Mouse (Mus musculus): Measurements from ENCODE around the gene Arhgef39. TPM values are rescaled to one million over a fixed set of nuclear protein-coding genes. Genes with fewer than 3 reads are reported as not detected.

Arhgef39 gene
- polyA plus RNA-seq, 1 experiment, result 39.2 TPM

- Histone ChIP-seq H3K4me1 (ENCODE audit: control insufficient read depth, insufficient read depth, low read length) (0 out of 2 replicates have a peak, but pooled peaks cover 2% of the 10 kb centered on the region), H3K4me3 (ENCODE audit: insufficient read depth, low read length) (no peak overlapping the region), H3K27ac (ENCODE audit: insufficient read depth, low read depth, low read length) (no peak overlapping the region)
- TF ChIP-seq CTCF (IDR thresholded peaks at IDR 0.05; ENCODE audit: low read depth, low read length), result no peak
- TF ChIP-seq POLR2A (IDR thresholded peaks at IDR 0.05; ENCODE audit: borderline replicate concordance, low read depth, low read length), result no peak
These were observed 29.0 kb upstream of the Arhgef39 start for GRCm38 (mm10) chr4:43528487-43528886.

DNA sequence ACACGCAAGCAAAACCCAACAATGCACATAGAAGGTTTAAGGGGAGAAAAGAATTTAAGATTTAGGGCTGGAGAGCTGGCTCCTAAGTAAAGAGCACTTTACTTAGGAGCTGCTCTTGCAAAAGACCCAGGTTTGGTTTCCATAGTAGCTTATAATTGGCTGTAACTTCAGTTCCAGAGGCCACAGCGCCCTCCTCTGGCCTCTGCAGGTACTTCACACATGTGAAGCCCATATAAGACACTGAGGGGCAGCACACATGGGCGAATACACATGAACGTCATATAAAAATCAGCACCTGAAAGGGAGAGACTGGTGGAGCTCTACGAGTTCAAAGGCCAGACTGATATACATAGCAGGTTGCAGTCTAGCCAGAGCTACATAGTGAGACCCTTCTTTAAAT lies 28.4 kb upstream of the Arhgef39 start:
- TF ChIP-seq CTCF (IDR thresholded peaks at IDR 0.05; ENCODE audit: low read depth, low read length), result peak; percentile 38; the same call in 1 of the 2 replicates
- TF ChIP-seq POLR2A (IDR thresholded peaks at IDR 0.05; ENCODE audit: borderline replicate concordance, low read depth, low read length), result no peak
- 0 out of 2 replicates have a peak, but pooled peaks cover 2% of the 10 kb centered on the region for H3K4me1 ChIP-seq (ENCODE audit: control insufficient read depth, insufficient read depth, low read length)
- no peak overlapping the region for H3K4me3 ChIP-seq (ENCODE audit: insufficient read depth, low read length)
- no peak overlapping the region for H3K27ac ChIP-seq (ENCODE audit: insufficient read depth, low read depth, low read length)

GRCm38 (mm10) chr4:43519956-43520355 lies 20.5 kb upstream of the Arhgef39 start:
- Histone ChIP-seq H3K4me3 (ENCODE audit: insufficient read depth, low read length) (no peak overlapping the region), H3K4me1 (ENCODE audit: control insufficient read depth, insufficient read depth, low read length) (0 out of 2 replicates have a peak, but pooled peaks cover 2% of the 10 kb centered on the region), H3K27ac (ENCODE audit: insufficient read depth, low read depth, low read length) (no peak overlapping the region)
- TF ChIP-seq POLR2A (IDR thresholded peaks at IDR 0.05; ENCODE audit: borderline replicate concordance, low read depth, low read length) (no peak), CTCF (IDR thresholded peaks at IDR 0.05; ENCODE audit: low read depth, low read length) (no peak)

GRCm38 (mm10) chr4:43519551-43519950 lies 20.1 kb upstream of the Arhgef39 start:
- no peak for TF ChIP-seq POLR2A (IDR thresholded peaks at IDR 0.05; ENCODE audit: borderline replicate concordance, low read depth, low read length)
- TF ChIP-seq CTCF (IDR thresholded peaks at IDR 0.05; ENCODE audit: low read depth, low read length), result no peak
- Histone ChIP-seq H3K4me3 (ENCODE audit: insufficient read depth, low read length) (no peak overlapping the region), H3K27ac (ENCODE audit: insufficient read depth, low read depth, low read length) (no peak overlapping the region), H3K4me1 (ENCODE audit: control insufficient read depth, insufficient read depth, low read length) (0 out of 2 replicates have a peak, but pooled peaks cover 2% of the 10 kb centered on the region)

GRCm38 (mm10) chr4:43515764-43516708 lies 16.5 kb upstream of the Arhgef39 start:
- no peak for TF ChIP-seq POLR2A (IDR thresholded peaks at IDR 0.05; ENCODE audit: borderline replicate concordance, low read depth, low read length)
- TF ChIP-seq CTCF (IDR thresholded peaks at IDR 0.05; ENCODE audit: low read depth, low read length), result no peak
- H3K4me3 ChIP-seq (ENCODE audit: insufficient read depth, low read length), result no peak overlapping the region
- H3K4me1 ChIP-seq (ENCODE audit: control insufficient read depth, insufficient read depth, low read length), result no peaks in the 10 kb centered on the region
- H3K27ac ChIP-seq (ENCODE audit: insufficient read depth, low read depth, low read length), result no peak overlapping the region

GRCm38 (mm10) chr4:43513791-43514190 lies 14.3 kb upstream of the Arhgef39 start:
- H3K4me3 ChIP-seq (ENCODE audit: insufficient read depth, low read length), result no peak overlapping the region
- H3K27ac ChIP-seq (ENCODE audit: insufficient read depth, low read depth, low read length), result no peak overlapping the region
- H3K4me1 ChIP-seq (ENCODE audit: control insufficient read depth, insufficient read depth, low read length), result no peaks in the 10 kb centered on the region; the same call in 1 of the 2 replicates
- TF ChIP-seq POLR2A (IDR thresholded peaks at IDR 0.05; ENCODE audit: borderline replicate concordance, low read depth, low read length), result no peak
- no peak for TF ChIP-seq CTCF (IDR thresholded peaks at IDR 0.05; ENCODE audit: low read depth, low read length)

DNA sequence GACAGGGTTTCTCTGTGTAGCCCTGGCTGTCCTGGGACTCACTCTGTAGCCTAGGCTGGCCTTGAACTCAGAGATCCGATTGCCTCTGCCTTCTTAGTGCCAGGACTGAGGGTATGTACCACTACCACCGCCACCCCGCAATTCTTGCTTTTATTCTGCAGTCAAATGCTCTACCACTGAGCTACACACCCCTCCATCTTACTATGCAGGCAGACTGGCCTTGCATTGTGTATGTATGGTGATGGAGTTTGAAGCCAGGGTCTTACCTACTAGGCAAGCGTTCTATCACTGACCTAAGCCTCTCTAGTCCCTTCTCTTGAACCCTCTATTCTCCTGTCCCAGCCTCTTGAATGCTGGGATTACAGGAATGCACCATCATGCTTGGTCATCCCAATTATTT lies 13.8 kb upstream of the Arhgef39 start:
- H3K4me1 ChIP-seq (ENCODE audit: control insufficient read depth, insufficient read depth, low read length), result no peaks in the 10 kb centered on the region; the same call in 1 of the 2 replicates
- no peak overlapping the region for H3K27ac ChIP-seq (ENCODE audit: insufficient read depth, low read depth, low read length)
- TF ChIP-seq POLR2A (IDR thresholded peaks at IDR 0.05; ENCODE audit: borderline replicate concordance, low read depth, low read length) (no peak), CTCF (IDR thresholded peaks at IDR 0.05; ENCODE audit: low read depth, low read length) (no peak)
- H3K4me3 ChIP-seq (ENCODE audit: insufficient read depth, low read length), result no peak overlapping the region

DNA sequence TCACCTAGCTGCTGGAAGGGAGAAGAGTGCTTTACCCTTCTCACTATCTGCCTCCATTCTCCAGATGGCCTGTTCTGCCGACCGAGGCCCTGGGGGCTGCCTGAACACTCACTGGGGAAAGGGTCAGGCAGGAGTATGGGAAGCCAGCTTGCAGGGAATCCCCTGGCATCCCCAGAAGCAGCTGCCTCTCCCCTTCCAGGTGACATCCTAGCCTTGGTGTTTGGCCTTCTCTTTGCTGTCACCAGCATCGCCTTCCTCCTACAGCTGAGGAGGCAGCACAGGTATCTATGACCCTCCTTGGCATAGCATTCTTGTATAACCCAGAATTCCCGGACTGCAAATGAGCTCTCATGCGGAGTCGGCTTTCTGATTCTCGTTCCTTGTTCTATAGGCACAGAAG lies 13.2 kb upstream of the Arhgef39 start:
- TF ChIP-seq POLR2A (IDR thresholded peaks at IDR 0.05; ENCODE audit: borderline replicate concordance, low read depth, low read length) (no peak), CTCF (IDR thresholded peaks at IDR 0.05; ENCODE audit: low read depth, low read length) (no peak)
- no peak overlapping the region for H3K27ac ChIP-seq (ENCODE audit: insufficient read depth, low read depth, low read length)
- no peak overlapping the region for H3K4me3 ChIP-seq (ENCODE audit: insufficient read depth, low read length)
- H3K4me1 ChIP-seq (ENCODE audit: control insufficient read depth, insufficient read depth, low read length), result peaks cover 3% of the 10 kb centered on the region

DNA sequence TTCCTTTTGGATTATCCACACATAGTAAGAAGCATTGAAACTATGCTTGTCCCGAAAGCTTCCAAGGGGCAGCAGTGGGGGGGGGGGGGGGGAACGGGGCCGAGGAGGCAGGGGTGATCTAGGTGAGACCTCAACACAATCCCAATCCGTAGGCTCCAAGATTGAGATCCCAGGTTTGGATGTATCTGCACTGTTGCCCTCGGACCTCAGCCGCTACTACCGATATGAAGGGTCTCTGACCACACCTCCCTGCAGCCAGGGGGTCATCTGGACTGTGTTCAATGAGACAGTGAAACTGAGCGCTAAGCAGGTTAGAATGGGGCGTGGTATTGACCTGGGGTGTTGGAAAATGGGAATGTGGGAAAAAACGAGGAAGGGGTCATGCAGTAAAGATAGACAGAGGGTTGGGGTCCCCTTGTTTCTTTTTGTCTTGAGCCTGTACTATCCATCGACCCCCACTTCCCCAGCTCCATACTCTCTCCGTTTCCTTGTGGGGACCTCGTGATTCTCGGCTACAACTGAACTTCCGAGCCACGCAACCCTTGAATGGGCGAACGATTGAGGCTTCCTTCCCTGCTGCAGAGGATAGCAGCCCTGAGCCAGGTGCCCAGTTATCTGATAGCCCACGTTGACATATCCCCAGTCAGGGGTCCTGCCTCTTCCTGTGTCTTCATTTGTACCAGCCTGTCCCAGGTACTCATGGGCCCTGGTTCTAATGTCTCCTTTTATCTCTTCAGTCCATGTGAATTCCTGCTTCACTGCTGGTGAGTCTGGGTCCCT lies 12.4 kb upstream of the Arhgef39 start:
- H3K4me1 ChIP-seq (ENCODE audit: control insufficient read depth, insufficient read depth, low read length), result peaks cover 5% of the 10 kb centered on the region
- H3K4me3 ChIP-seq (ENCODE audit: insufficient read depth, low read length), result no peak overlapping the region
- TF ChIP-seq POLR2A (IDR thresholded peaks at IDR 0.05; ENCODE audit: borderline replicate concordance, low read depth, low read length) (no peak), CTCF (IDR thresholded peaks at IDR 0.05; ENCODE audit: low read depth, low read length) (no peak)
- no peak overlapping the region for H3K27ac ChIP-seq (ENCODE audit: insufficient read depth, low read depth, low read length)

Data from bone marrow macrophage, adult 2 months (primary cell).